Mouse (Mus musculus) skeletal muscle tissue, adult 2 months (tissue): ENCODE data around the gene Saysd1.

ENCODE experiments used
- DNase-seq: peaks from one replicate; pipeline ENCODE4 v3.0.0-alpha.2; 2012; ENCODE audit warnings: low read depth, low spot score

Gene Saysd1

GRCm38 (mm10) chr14:20112218-20112617, 26.1 kb downstream of the Saysd1 start:
- no peak for DNase-seq

GRCm38 (mm10) chr14:20110945-20111344, 27.4 kb downstream of the Saysd1 start:
- DNase-seq: no peak

GRCm38 (mm10) chr14:20106271-20106670, 32.1 kb downstream of the Saysd1 start:
- DNase-seq: no peak

- DNase-seq: no peak
These were observed 35.1 kb downstream of the Saysd1 start for GRCm38 (mm10) chr14:20103207-20103606.

- DNase-seq: no peak
These were observed 40.3 kb downstream of the Saysd1 start for GRCm38 (mm10) chr14:20098061-20098460.

- DNase-seq: no peak
These were observed 43.4 kb downstream of the Saysd1 start for GRCm38 (mm10) chr14:20094942-20095341.

GRCm38 (mm10) chr14:20093493-20093892, 44.8 kb downstream of the Saysd1 start:
- DNase-seq: no peak

GRCm38 (mm10) chr14:20084335-20084734, 54.0 kb downstream of the Saysd1 start:
- no peak for DNase-seq

- DNase-seq: peak; percentile 91
These were observed 55.6 kb downstream of the Saysd1 start for GRCm38 (mm10) chr14:20082536-20083325.

- DNase-seq: no peak
These were observed 56.3 kb downstream of the Saysd1 start for GRCm38 (mm10) chr14:20081937-20082533.

GRCm38 (mm10) chr14:20081084-20081483, 57.2 kb downstream of the Saysd1 start:
- DNase-seq: no peak

GRCm38 (mm10) chr14:20077181-20077580, 61.2 kb downstream of the Saysd1 start:
- no peak for DNase-seq

GRCm38 (mm10) chr14:20075544-20075943, 62.8 kb downstream of the Saysd1 start:
- DNase-seq: no peak

GRCm38 (mm10) chr14:20074759-20075158, 63.6 kb downstream of the Saysd1 start:
- no peak for DNase-seq

- DNase-seq: no peak
These were observed 67.7 kb downstream of the Saysd1 start for GRCm38 (mm10) chr14:20070629-20071028.

GRCm38 (mm10) chr14:20068365-20068764, 70.0 kb downstream of the Saysd1 start:
- DNase-seq: no peak

GRCm38 (mm10) chr14:20067293-20068074, 70.8 kb downstream of the Saysd1 start:
- DNase-seq: peak; percentile 51

- DNase-seq: no peak
These were observed 73.6 kb downstream of the Saysd1 start for GRCm38 (mm10) chr14:20064771-20065170.

- DNase-seq: no peak
These were observed 89.9 kb downstream of the Saysd1 start for GRCm38 (mm10) chr14:20048481-20048835.

GRCm38 (mm10) chr14:20047814-20048480, 90.4 kb downstream of the Saysd1 start:
- DNase-seq: no peak

GRCm38 (mm10) chr14:20047291-20047690, 91.0 kb downstream of the Saysd1 start:
- no peak for DNase-seq

- DNase-seq: no peak
These were observed 94.3 kb downstream of the Saysd1 start for GRCm38 (mm10) chr14:20044036-20044435.
